Mouse (Mus musculus) right cerebral cortex, adult 18-20 months (tissue): Measurements from ENCODE around the gene AC134908.4.

ENCODE experiments used
- DNase-seq: peaks from one replicate; pipeline ENCODE4 v3.0.0; 2022; ENCODE audit warnings: mixed read lengths

AC134908.4 gene

GRCm38 (mm10) chr17:25795609-25796092, at the start of gene AC134908.4:
Gene AC134908.4, minus strand, starts transcription at chr17:25795659.
- DNase-seq, result peak; percentile 77

GRCm38 (mm10) chr17:25844396-25844901, 49.0 kb upstream of the AC134908.4 start, which contains the start of gene Rhot2:
Gene Rhot2, minus strand, starts transcription at chr17:25844851.
- peak; percentile 97 for DNase-seq

- DNase-seq, result no peak
These were observed 48.4 kb upstream of the AC134908.4 start for GRCm38 (mm10) chr17:25843636-25844395.

- DNase-seq, result no peak
These were observed 47.7 kb upstream of the AC134908.4 start for GRCm38 (mm10) chr17:25843122-25843521.

- no peak for DNase-seq
These were observed 47.0 kb upstream of the AC134908.4 start for GRCm38 (mm10) chr17:25842509-25842908.

- no peak for DNase-seq
These were observed 45.8 kb upstream of the AC134908.4 start, which contains the start of gene Gm20683 for GRCm38 (mm10) chr17:25841117-25841880. Gene Gm20683, minus strand, starts transcription at chr17:25841763.

- no peak for DNase-seq
These were observed 45.1 kb upstream of the AC134908.4 start for GRCm38 (mm10) chr17:25840519-25840918.

GRCm38 (mm10) chr17:25839455-25840235, 44.2 kb upstream of the AC134908.4 start:
- DNase-seq, result no peak

GRCm38 (mm10) chr17:25838904-25839303, 43.4 kb upstream of the AC134908.4 start:
- DNase-seq, result no peak

GRCm38 (mm10) chr17:25837533-25837932, 42.1 kb upstream of the AC134908.4 start:
- DNase-seq, result no peak

GRCm38 (mm10) chr17:25837076-25837410, 41.6 kb upstream of the AC134908.4 start, which contains the start of gene Rhbdl1:
Gene Rhbdl1, minus strand, starts transcription at chr17:25837295.
- peak; percentile 90 for DNase-seq

GRCm38 (mm10) chr17:25836397-25837075, 41.1 kb upstream of the AC134908.4 start:
- no peak for DNase-seq

GRCm38 (mm10) chr17:25835816-25836215, 40.4 kb upstream of the AC134908.4 start:
- no peak for DNase-seq

GRCm38 (mm10) chr17:25835301-25835700, 39.8 kb upstream of the AC134908.4 start:
- DNase-seq, result no peak

GRCm38 (mm10) chr17:25834595-25835222, 39.2 kb upstream of the AC134908.4 start:
- DNase-seq, result no peak

GRCm38 (mm10) chr17:25833961-25834594, 38.6 kb upstream of the AC134908.4 start:
- no peak for DNase-seq

- DNase-seq, result peak; percentile 85
These were observed 37.8 kb upstream of the AC134908.4 start, which contains the start of gene Stub1 for GRCm38 (mm10) chr17:25833291-25833663. Gene Stub1, minus strand, starts transcription at chr17:25833404.

- DNase-seq, result peak; percentile 99
These were observed 37.2 kb upstream of the AC134908.4 start for GRCm38 (mm10) chr17:25832436-25833290.

- no peak for DNase-seq
These were observed 36.2 kb upstream of the AC134908.4 start for GRCm38 (mm10) chr17:25831451-25832281.
